Mouse (Mus musculus) neural tube, embryonic 13.5 days (tissue): ENCODE results near the gene Ispd. TPM values are rescaled to one million over a fixed set of nuclear protein-coding genes. Genes with fewer than 3 reads are reported as not detected.

Experiments used
- ATAC-seq: fragments of 200-750 bp; cut with Nextera tagmentation; 2 replicates; pipeline ENCODE4 v1.8.0; 2017; ENCODE audit warnings: low read depth, mild to moderate bottlenecking, moderate TSS enrichment, moderate library complexity
- H3K27ac ChIP-seq: fragments of 300-500 bp; sonication (generic); replicated peaks from 2 replicates; pipeline ENCODE4 v1.5.1; 2015; ENCODE audit warnings: moderate library complexity, mild to moderate bottlenecking, inconsistent platforms
- H3K27me3 ChIP-seq: fragments of 300-500 bp; sonication (generic); 2 replicates; pipeline ENCODE4 v1.6.1; 2015; ENCODE audit warnings: mild to moderate bottlenecking, inconsistent platforms
- H3K36me3 ChIP-seq: fragments of 300-500 bp; sonication (generic); 2 replicates; pipeline ENCODE4 v1.6.1; 2015; ENCODE audit warnings: mild to moderate bottlenecking, inconsistent platforms
- H3K4me1 ChIP-seq: fragments of 300-500 bp; sonication (generic); replicated peaks from 2 replicates; pipeline ENCODE4 v1.6.1; 2015; ENCODE audit warnings: inconsistent platforms
- H3K4me2 ChIP-seq: fragments of 300-500 bp; sonication (generic); 2 replicates; pipeline ENCODE4 v1.6.1; 2015; ENCODE audit warnings: inconsistent platforms, mild to moderate bottlenecking, moderate library complexity
- H3K4me3 ChIP-seq: fragments of 300-500 bp; sonication (generic); 2 replicates; pipeline ENCODE4 v1.5.1; 2015; ENCODE audit warnings: mild to moderate bottlenecking, inconsistent platforms
- H3K9ac ChIP-seq: fragments of 300-500 bp; sonication (generic); 2 replicates; pipeline ENCODE4 v1.6.1; 2015; ENCODE audit warnings: moderate library complexity, mild to moderate bottlenecking, inconsistent platforms
- H3K9me3 ChIP-seq: fragments of 300-500 bp; sonication (generic); 2 replicates; pipeline ENCODE4 v1.6.1; 2016; ENCODE audit warnings: inconsistent platforms
- WGBS: fragments of 180-500 bp; shearing (Covaris S2); methylation state at CpG from one replicate; pipeline ENCODE4 v1.1.7; 2015; 5-methylcytosine and 5-hydroxymethylcytosine counted together
- polyA plus RNA-seq: library from polyadenylated mRNA; unstranded; fragments of >200 nt; fragmentation: Nextera tagmentation; extraction: Ambion mirVana; gene quantifications from 2 replicates; pipeline ENCODE4 v1.2.1, GENCODE M21; 2015

The Ispd gene
- polyA plus RNA-seq, 1 experiment from 2014 or later, result 17.9 TPM

DNA sequence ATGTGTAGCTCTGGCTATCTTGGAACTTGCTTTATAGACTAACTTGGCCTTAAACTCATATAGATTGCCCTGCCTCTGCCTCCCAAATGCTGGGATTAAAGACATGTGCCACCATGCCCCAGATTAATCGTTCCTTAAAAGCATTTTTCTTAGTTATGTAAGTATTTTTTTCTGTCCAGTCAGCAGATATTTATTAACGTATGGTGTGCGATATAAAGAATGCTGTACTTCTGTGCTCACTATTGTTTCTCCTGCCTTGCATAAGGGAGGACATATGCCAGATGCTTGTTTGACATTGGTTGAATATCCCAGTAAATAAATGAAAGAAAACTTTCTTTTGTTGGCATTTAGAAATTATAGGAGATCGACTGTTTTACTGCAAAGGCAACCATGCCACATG lies 5.7 kb downstream of the Ispd start:
- Histone ChIP-seq H3K9me3 (no peaks in the 10 kb centered on the region), H3K27me3 (no peaks in the 10 kb centered on the region), H3K4me3 (no peak overlapping the region), H3K36me3 (peaks cover 5% of the 10 kb centered on the region), H3K4me1 (0 out of 2 replicates have a peak, but pooled peaks cover 9% of the 10 kb centered on the region), H3K27ac (no peak overlapping the region), H3K4me2 (no peak overlapping the region), H3K9ac (no peak overlapping the region)
- no peak for ATAC-seq
- 90% methylated on average over 4 of the region's 4 CpGs for WGBS

DNA sequence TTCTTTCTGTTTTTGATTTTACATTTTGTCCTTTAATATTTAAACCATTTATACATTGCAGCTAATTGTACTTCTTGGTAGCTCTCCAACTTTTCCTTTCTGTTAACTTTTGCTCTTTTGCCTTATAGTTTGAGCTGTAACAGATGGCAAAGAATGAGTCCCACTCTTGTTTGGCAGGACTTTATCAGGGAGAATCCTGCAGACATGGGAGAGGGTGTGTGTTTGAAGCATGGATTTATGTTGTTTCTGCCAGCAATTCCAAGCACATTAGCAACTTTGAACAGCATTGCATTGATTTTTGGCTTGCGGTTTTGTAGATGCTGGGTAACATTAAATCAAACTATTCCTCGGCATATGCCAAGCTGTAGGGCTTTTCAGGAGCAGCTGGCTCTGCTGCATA lies 13.9 kb downstream of the Ispd start:
- WGBS, result 74% methylated on average over 2 of the region's 2 CpGs
- peaks cover 11% of the 10 kb centered on the region; the same call in 1 of the 2 replicates for H3K9me3 ChIP-seq
- peaks cover 13% of the 10 kb centered on the region for H3K36me3 ChIP-seq
- no peak overlapping the region for H3K9ac ChIP-seq
- no peak overlapping the region for H3K4me2 ChIP-seq
- no peak for ATAC-seq
- H3K27me3 ChIP-seq, result no peaks in the 10 kb centered on the region
- H3K4me3 ChIP-seq, result no peak overlapping the region
- H3K4me1 ChIP-seq, result no peaks in the 10 kb centered on the region
- H3K27ac ChIP-seq, result no peak overlapping the region

- H3K4me1 ChIP-seq, result peaks cover 16% of the 10 kb centered on the region; the same call in 1 of the 2 replicates
- H3K4me2 ChIP-seq, result no peak overlapping the region
- no peak overlapping the region for H3K27ac ChIP-seq
- H3K36me3 ChIP-seq, result no peaks in the 10 kb centered on the region
- no peak for ATAC-seq
- H3K9me3 ChIP-seq, result no peaks in the 10 kb centered on the region
- no peaks in the 10 kb centered on the region for H3K27me3 ChIP-seq
- no peak overlapping the region for H3K4me3 ChIP-seq
- WGBS, result 73% methylated on average over 10 of the region's 10 CpGs
- H3K9ac ChIP-seq, result no peak overlapping the region
Observed at GRCm38 (mm10) chr12:36423677-36424076, 42.4 kb downstream of the Ispd start.

DNA sequence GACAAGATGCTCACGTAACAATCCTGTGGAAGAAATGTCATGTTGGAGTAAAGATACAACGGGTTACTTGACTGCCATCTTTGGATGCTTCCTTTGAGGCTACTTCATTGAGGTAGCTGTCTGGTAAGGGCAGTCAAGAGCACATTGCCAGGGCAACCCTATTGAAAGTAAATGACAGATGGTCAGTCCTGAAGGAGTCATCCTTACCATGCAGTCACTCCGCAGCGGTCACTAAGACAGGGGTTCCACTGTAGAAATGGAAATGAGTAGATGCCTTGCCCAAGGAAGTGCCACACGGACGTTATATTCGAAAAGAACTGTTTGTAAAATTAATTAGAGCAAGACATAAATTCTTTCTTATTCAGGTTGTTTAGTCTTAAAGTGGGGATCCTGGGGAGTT lies 44.0 kb downstream of the Ispd start:
- Histone ChIP-seq H3K27me3 (no peaks in the 10 kb centered on the region), H3K27ac (no peak overlapping the region), H3K4me2 (no peak overlapping the region), H3K4me1 (peaks cover 16% of the 10 kb centered on the region; the same call in 1 of the 2 replicates), H3K9me3 (no peaks in the 10 kb centered on the region), H3K36me3 (no peaks in the 10 kb centered on the region), H3K9ac (no peak overlapping the region), H3K4me3 (no peak overlapping the region)
- ATAC-seq, result no peak
- 26% methylated on average over 7 of the region's 7 CpGs for WGBS

- Histone ChIP-seq H3K4me2 (no peak overlapping the region), H3K36me3 (no peaks in the 10 kb centered on the region), H3K4me1 (peaks cover 16% of the 10 kb centered on the region; the same call in 1 of the 2 replicates), H3K9ac (no peak overlapping the region), H3K27me3 (no peaks in the 10 kb centered on the region), H3K4me3 (no peak overlapping the region), H3K27ac (peak overlapping the region; percentile 6; the same call in 1 of the 2 replicates), H3K9me3 (no peaks in the 10 kb centered on the region)
- WGBS, result 48% methylated on average over 15 of the region's 15 CpGs
- ATAC-seq, result no peak
Observed at GRCm38 (mm10) chr12:36426163-36427045, 45.2 kb downstream of the Ispd start.

GRCm38 (mm10) chr12:36436956-36437355 lies 55.7 kb downstream of the Ispd start:
- H3K9me3 ChIP-seq, result no peaks in the 10 kb centered on the region
- no peaks in the 10 kb centered on the region for H3K36me3 ChIP-seq
- ATAC-seq, result no peak
- no peak overlapping the region for H3K4me2 ChIP-seq
- no peaks in the 10 kb centered on the region for H3K27me3 ChIP-seq
- no peaks in the 10 kb centered on the region for H3K4me1 ChIP-seq
- no peak overlapping the region for H3K9ac ChIP-seq
- no peak overlapping the region for H3K4me3 ChIP-seq
- 84% methylated on average over 5 of the region's 5 CpGs for WGBS
- H3K27ac ChIP-seq, result no peak overlapping the region

DNA sequence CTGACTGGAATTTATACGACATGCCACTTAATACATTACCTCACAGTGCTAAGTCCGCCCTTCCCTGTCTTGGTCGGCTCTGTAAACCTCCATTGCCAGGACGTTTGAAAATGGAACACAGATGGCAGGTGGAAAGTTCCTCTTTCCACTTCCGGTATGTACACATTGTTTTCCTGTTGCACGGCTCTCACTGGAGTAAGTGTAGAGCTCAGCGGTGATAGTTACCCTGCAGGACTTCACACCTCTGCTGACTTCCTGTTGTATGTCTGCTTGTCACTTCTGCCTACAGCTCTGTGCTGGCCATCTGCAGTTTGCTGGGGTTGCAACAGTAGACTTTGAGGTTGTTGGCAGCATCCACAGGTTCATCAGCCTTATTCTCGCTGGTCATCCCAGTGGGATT lies 58.1 kb downstream of the Ispd start:
- Histone ChIP-seq H3K27me3 (no peaks in the 10 kb centered on the region), H3K36me3 (no peaks in the 10 kb centered on the region), H3K4me2 (no peak overlapping the region), H3K4me3 (no peak overlapping the region), H3K27ac (no peak overlapping the region), H3K4me1 (no peaks in the 10 kb centered on the region), H3K9ac (no peak overlapping the region), H3K9me3 (no peaks in the 10 kb centered on the region)
- no peak for ATAC-seq
- WGBS, result 91% methylated on average over 8 of the region's 8 CpGs

DNA sequence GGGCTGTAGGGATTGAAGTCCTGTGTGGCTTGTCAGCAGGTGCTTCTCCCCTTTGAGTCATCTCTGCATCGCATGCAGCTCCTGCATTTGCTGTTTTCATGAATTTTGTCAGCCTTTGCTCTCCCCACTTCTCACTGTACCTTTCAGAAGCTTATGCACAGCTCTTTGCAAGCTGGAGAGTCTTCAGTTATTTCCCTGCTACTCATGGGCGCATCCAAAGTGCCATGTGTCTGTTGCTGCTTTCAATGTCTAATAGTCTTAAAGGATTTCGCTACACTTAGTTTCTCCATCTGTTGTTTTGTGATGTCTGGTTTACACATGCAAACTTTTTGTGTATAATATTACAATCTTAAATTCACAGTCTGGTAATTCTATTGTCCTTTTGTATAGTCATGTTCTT lies 74.8 kb downstream of the Ispd start:
- 94% methylated on average over 3 of the region's 3 CpGs for WGBS

DNA sequence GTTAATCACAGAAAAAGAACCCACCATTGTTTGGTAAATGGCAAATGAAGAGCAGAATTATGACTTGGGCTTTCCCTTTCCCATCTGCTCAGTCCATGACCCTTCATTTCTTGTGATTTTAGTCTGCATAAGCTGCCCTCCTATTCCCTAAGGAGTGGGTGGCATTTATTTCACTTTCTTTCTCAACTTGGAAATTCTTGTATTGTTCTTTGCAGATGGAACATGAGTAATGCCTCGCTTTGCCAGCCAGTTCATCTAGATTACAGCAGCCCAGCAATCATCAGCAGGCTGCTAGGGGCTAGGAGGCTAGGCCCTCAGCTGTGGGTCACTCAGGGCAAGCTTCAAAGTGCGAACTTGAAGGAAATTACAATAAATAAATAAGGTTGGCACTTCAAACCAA lies 76.5 kb downstream of the Ispd start:
- no peak overlapping the region for H3K27ac ChIP-seq
- no peak for ATAC-seq
- no peaks in the 10 kb centered on the region for H3K36me3 ChIP-seq
- no peak overlapping the region for H3K4me2 ChIP-seq
- no peaks in the 10 kb centered on the region for H3K27me3 ChIP-seq
- H3K4me1 ChIP-seq, result no peaks in the 10 kb centered on the region
- no peak overlapping the region for H3K9ac ChIP-seq
- WGBS, result 69% methylated on average over 2 of the region's 2 CpGs
- H3K4me3 ChIP-seq, result no peak overlapping the region
- H3K9me3 ChIP-seq, result no peaks in the 10 kb centered on the region

More for the DNA sequence above, 74.8 kb downstream of the Ispd start:
- ATAC-seq, result no peak
- Histone ChIP-seq H3K27me3 (no peaks in the 10 kb centered on the region), H3K9me3 (no peaks in the 10 kb centered on the region), H3K27ac (no peak overlapping the region), H3K4me2 (no peak overlapping the region), H3K9ac (no peak overlapping the region), H3K4me3 (no peak overlapping the region), H3K4me1 (no peaks in the 10 kb centered on the region), H3K36me3 (no peaks in the 10 kb centered on the region)

DNA sequence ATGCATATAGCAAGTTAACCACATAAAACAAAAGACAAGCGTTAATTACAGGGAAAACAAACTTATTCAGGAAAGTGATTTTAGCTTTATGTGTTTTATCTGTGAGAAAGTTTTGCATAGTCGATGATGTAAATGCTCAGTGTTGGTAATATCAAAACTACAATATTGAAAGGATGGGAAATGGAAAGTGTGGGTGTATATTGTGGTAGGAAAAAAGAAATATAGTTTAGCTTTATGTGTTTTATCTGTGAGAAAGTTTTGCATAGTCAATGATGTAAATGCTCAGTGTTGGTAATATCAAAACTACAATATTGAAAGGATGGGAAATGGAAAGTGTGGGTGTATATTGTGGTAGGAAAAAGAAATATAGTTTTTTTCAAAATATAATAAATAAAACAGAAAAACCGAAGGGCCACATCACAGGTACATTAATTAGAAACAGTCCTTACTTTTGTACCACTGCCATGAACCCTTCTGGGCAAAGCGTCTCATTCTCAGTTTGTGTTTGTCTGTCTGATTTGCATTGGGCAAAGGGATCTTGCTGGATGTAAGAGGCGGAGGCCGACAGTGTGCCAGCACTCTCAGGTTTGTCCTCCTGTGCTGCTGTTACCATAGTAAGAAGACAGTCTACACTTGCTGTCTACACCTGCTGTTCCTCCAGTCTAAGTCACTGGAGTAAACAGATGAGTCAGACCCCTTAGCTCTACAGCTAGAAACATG lies 87.2 kb downstream of the Ispd start:
- WGBS, result 96% methylated on average over 6 of the region's 6 CpGs
- Histone ChIP-seq H3K27ac (no peak overlapping the region), H3K9ac (no peak overlapping the region), H3K4me2 (no peak overlapping the region), H3K9me3 (0 out of 2 replicates have a peak, but pooled peaks cover 3% of the 10 kb centered on the region), H3K36me3 (no peaks in the 10 kb centered on the region), H3K4me1 (no peaks in the 10 kb centered on the region), H3K27me3 (no peaks in the 10 kb centered on the region), H3K4me3 (no peak overlapping the region)
- no peak for ATAC-seq

GRCm38 (mm10) chr12:36471411-36471810 lies 90.2 kb downstream of the Ispd start:
- Histone ChIP-seq H3K4me3 (no peak overlapping the region), H3K27me3 (no peaks in the 10 kb centered on the region), H3K9me3 (0 out of 2 replicates have a peak, but pooled peaks cover 3% of the 10 kb centered on the region), H3K27ac (no peak overlapping the region), H3K4me1 (peaks cover 4% of the 10 kb centered on the region), H3K9ac (no peak overlapping the region), H3K4me2 (no peak overlapping the region), H3K36me3 (no peaks in the 10 kb centered on the region)
- no peak for ATAC-seq
- WGBS, result 88% methylated on average over 4 of the region's 4 CpGs

DNA sequence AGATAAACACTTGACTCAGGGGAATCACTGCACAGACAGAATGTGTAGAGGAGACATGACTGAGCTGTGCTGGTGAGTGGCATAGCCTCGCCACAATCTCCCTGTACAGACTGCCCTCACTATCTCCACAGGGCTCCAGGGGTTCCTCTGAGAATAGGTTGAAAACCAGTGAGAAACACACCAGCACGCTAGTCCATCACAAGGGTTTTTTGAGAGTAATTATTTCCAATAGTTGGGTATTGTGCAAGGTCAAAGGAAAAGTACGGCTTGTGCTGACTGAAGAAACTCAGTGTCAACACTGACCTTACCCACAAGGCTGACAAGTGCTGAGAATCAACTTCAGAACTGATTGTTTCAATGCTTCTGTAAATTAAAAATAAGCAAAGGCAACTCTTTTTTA lies 92.9 kb downstream of the Ispd start:
- Histone ChIP-seq H3K27ac (no peak overlapping the region), H3K4me3 (no peak overlapping the region), H3K4me1 (peaks cover 6% of the 10 kb centered on the region), H3K9me3 (no peaks in the 10 kb centered on the region), H3K4me2 (no peak overlapping the region), H3K9ac (no peak overlapping the region), H3K27me3 (no peaks in the 10 kb centered on the region), H3K36me3 (no peaks in the 10 kb centered on the region)
- 87% methylated on average over 3 of the region's 3 CpGs for WGBS
- no peak for ATAC-seq
